Mouse (Mus musculus) CH12.LX (cell line): ENCODE data around the gene Osbpl3. TPM values are rescaled to one million over a fixed set of nuclear protein-coding genes. Genes with fewer than 3 reads are reported as not detected.

Experiments used
- DNase-seq: peaks from one replicate; pipeline ENCODE4 v3.0.0-alpha.2; 2013; ENCODE audit errors: extremely low read depth
- H3K27ac ChIP-seq: 2 replicates; pipeline ENCODE4 v1.5.1; 2012; ENCODE audit warnings: low read depth, mild to moderate bottlenecking, control low read depth, moderate library complexity; ENCODE audit not compliant: insufficient read depth
- H3K27me3 ChIP-seq: replicated peaks from 2 replicates; pipeline ENCODE3; 2012; ENCODE audit warnings: inconsistent platforms
- H3K36me3 ChIP-seq, 2 experiments: replicated peaks in 1 of 2; 2 replicates each; pipeline versions ENCODE3 to v1.6.1; 2012; ENCODE audit warnings: inconsistent platforms in 1 of 2, low read length in 1 of 2, mild to moderate bottlenecking in 1 of 2, mixed read lengths in 1 of 2, moderate library complexity in 1 of 2; ENCODE audit not compliant: control insufficient read depth in 1 of 2, insufficient read depth in 1 of 2
- H3K4me1 ChIP-seq, 2 experiments: 2 replicates each; pipeline ENCODE4 v1.6.1; 2012; ENCODE audit warnings: inconsistent platforms in 1 of 2, moderate library complexity in 1 of 2; ENCODE audit not compliant: insufficient read depth in 2 of 2, control insufficient read depth in 1 of 2
- H3K4me2 ChIP-seq: 2 replicates; pipeline ENCODE4 v1.6.1; 2012; ENCODE audit warnings: low read depth, mild to moderate bottlenecking, control low read depth; ENCODE audit not compliant: poor library complexity, insufficient read depth, severe bottlenecking
- H3K4me3 ChIP-seq, 3 experiments: fragments of 150-350 bp in 1 of 3; sonication (generic) in 1 of 3; replicated peaks in 1 of 3; 2 replicates each; pipeline versions ENCODE3 to v1.5.1; 2011 to 2012; ENCODE audit warnings: low read depth in 2 of 3, low read length in 2 of 3, mild to moderate bottlenecking in 2 of 3, moderate library complexity in 2 of 3, control low read depth in 1 of 3, improper control_type of control experiment in 1 of 3, inconsistent platforms in 1 of 3, mixed read lengths in 1 of 3; ENCODE audit not compliant: poor library complexity in 1 of 3
- H3K79me2 ChIP-seq: replicated peaks from 2 replicates; pipeline ENCODE4 v1.6.1; 2012; ENCODE audit warnings: mild to moderate bottlenecking, moderate library complexity; ENCODE audit not compliant: control insufficient read depth, poor library complexity, insufficient read depth, severe bottlenecking; ENCODE audit errors: extremely low read depth
- H3K9ac ChIP-seq: 2 replicates; pipeline ENCODE4 v1.6.1; 2012; ENCODE audit warnings: low read depth, mild to moderate bottlenecking, control low read depth, moderate library complexity; ENCODE audit not compliant: insufficient read depth
- H3K9me3 ChIP-seq: replicated peaks from 2 replicates; pipeline ENCODE3; 2012; ENCODE audit warnings: low read length, inconsistent platforms, mixed read lengths
- BHLHE40 ChIP-seq: IDR thresholded peaks from 2 replicates; pipeline ENCODE4 v1.6.1; 2011; ENCODE audit warnings: mild to moderate bottlenecking, low read depth, low read length, improper control_type of control experiment
- CHD2 ChIP-seq: IDR thresholded peaks from 2 replicates; pipeline ENCODE4 v1.6.1; 2011; ENCODE audit warnings: low read length, improper control_type of control experiment
- CTCF ChIP-seq, 2 experiments: IDR thresholded peaks in 1 of 2; conservative IDR thresholded peaks in 1 of 2; 2 replicates each; pipeline ENCODE4 v1.5.1; 2011 to 2012; ENCODE audit warnings: low read depth in 2 of 2, low read length in 2 of 2, improper control_type of control experiment in 1 of 2, inconsistent platforms in 1 of 2, mild to moderate bottlenecking in 1 of 2, moderate library complexity in 1 of 2
- EP300 ChIP-seq: IDR thresholded peaks from 2 replicates; pipeline ENCODE4 v1.6.1; 2011; ENCODE audit warnings: low read length, improper control_type of control experiment
- GABPA ChIP-seq: IDR thresholded peaks from 2 replicates; pipeline ENCODE4 v1.6.1; 2012; ENCODE audit warnings: low read depth, low read length, improper control_type of control experiment, inconsistent platforms; ENCODE audit not compliant: insufficient replicate concordance
- MAZ ChIP-seq: IDR thresholded peaks from 2 replicates; pipeline ENCODE4 v1.6.1; 2012; ENCODE audit warnings: low read depth, mild to moderate bottlenecking, inconsistent platforms, low read length, improper control_type of control experiment, moderate library complexity
- NELFE ChIP-seq: IDR thresholded peaks from 2 replicates; pipeline ENCODE4 v1.6.1; 2011; ENCODE audit warnings: low read depth, low read length, improper control_type of control experiment
- NRF1 ChIP-seq: IDR thresholded peaks from 2 replicates; pipeline ENCODE4 v1.6.1; 2014; ENCODE audit warnings: low read depth, mild to moderate bottlenecking, inconsistent platforms, low read length, improper control_type of control experiment, moderate library complexity
- PAX5 ChIP-seq: IDR thresholded peaks from 2 replicates; pipeline ENCODE4 v1.6.1; 2012; ENCODE audit warnings: low read length, inconsistent platforms, mixed read lengths
- POLR2AphosphoS2 ChIP-seq: IDR thresholded peaks from 2 replicates; pipeline ENCODE4 v1.6.1; 2011; ENCODE audit warnings: low read depth, low read length, improper control_type of control experiment
- RAD21 ChIP-seq: IDR thresholded peaks from 2 replicates; pipeline ENCODE4 v1.6.1; 2011; ENCODE audit warnings: low read depth, mild to moderate bottlenecking, low read length, improper control_type of control experiment, moderate library complexity
- TCF12 ChIP-seq: IDR thresholded peaks from 2 replicates; pipeline ENCODE4 v1.6.1; 2014; ENCODE audit warnings: low read depth, mild to moderate bottlenecking, inconsistent platforms, low read length, improper control_type of control experiment
- USF2 ChIP-seq: conservative IDR thresholded peaks from 2 replicates; pipeline ENCODE4 v1.6.1; 2011; ENCODE audit warnings: low read depth, low read length, improper control_type of control experiment
- ZC3H11A ChIP-seq: IDR thresholded peaks from 2 replicates; pipeline ENCODE4 v1.6.1; 2012; ENCODE audit warnings: low read depth, mild to moderate bottlenecking, inconsistent platforms, low read length, improper control_type of control experiment
- ZKSCAN1 ChIP-seq: IDR thresholded peaks from 2 replicates; pipeline ENCODE4 v1.6.1; 2012; ENCODE audit warnings: low read depth, inconsistent platforms, low read length, improper control_type of control experiment, borderline replicate concordance
- dilution Hi-C: fragments of 300-500 bp; cut with MboI; formaldehyde crosslinking; loops from 2 replicates; pipeline ENCODE4 v1.14.3; 2020; ENCODE audit warnings: low sequenced_read_pairs; ENCODE audit not compliant: extremely low pct_unique_long_range_greater_than_20kb, extremely low pct_ligation_motif_present
- in situ Hi-C: fragments of 300-500 bp; cut with MboI; formaldehyde crosslinking; loops from 3 replicates; pipeline ENCODE4 v1.14.3; 2019; ENCODE audit warnings: low sequenced_read_pairs, low pct_ligation_motif_present, low pct_unique_long_range_greater_than_20kb, mixed read lengths
- polyA plus RNA-seq: library from polyadenylated mRNA; unstranded; fragments of >175 nt; gene quantifications from 2 replicates; pipeline ENCODE4 v1.2.1, GENCODE M21; 2012; ENCODE audit warnings: low read depth; ENCODE audit not compliant: insufficient read length
- total RNA-seq, 2 experiments: library from RNA; depleted of rRNA; stranded (reverse); fragments of 300-350 nt in 1 of 2; fragments of >200 nt in 1 of 2; gene quantifications; 2 replicates each; pipeline ENCODE4 v1.2.3; 2012 to 2014

Gene Osbpl3
- total and polyA plus RNA-seq, 3 experiments = 2.2 to 8.1 (median 3.5) TPM

GRCm38 (mm10) chr6:50490519-50490918 lies 34.5 kb upstream of the Osbpl3 start:
- no peak for DNase-seq
- no peak overlapping the region for H3K4me2 ChIP-seq
- no peak for TF ChIP-seq USF2
- TF ChIP-seq ZKSCAN1 = no peak
- no peak for TF ChIP-seq TCF12
- TF ChIP-seq MAZ = no peak
- no peak for TF ChIP-seq CHD2
- no peak for TF ChIP-seq GABPA
- no peak for TF ChIP-seq NELFE
- TF ChIP-seq NRF1 = no peak
- TF ChIP-seq ZC3H11A = no peak
- TF ChIP-seq POLR2AphosphoS2 = no peak
- TF ChIP-seq RAD21 = no peak
- H3K27ac ChIP-seq = no peak overlapping the region
- H3K36me3 ChIP-seq = no peaks in the 10 kb centered on the region
- in situ Hi-C loops = no loop called here
- no peaks in the 10 kb centered on the region for H3K9me3 ChIP-seq
- no peaks in the 10 kb centered on the region for H3K79me2 ChIP-seq
- H3K9ac ChIP-seq = no peak overlapping the region
- no peaks in the 10 kb centered on the region for H3K4me1 ChIP-seq
- dilution Hi-C loops = no loop called here
- no peak overlapping the region for H3K4me3 ChIP-seq
- peaks cover 51% of the 10 kb centered on the region for H3K27me3 ChIP-seq

- DNase-seq = no peak
- TF ChIP-seq CHD2 (no peak), POLR2AphosphoS2 (no peak), EP300 (no peak), PAX5 (no peak), CTCF (conservative IDR thresholded peaks at IDR 0.05 in 1 of 2, IDR thresholded peaks at IDR 0.05 in 1 of 2; ENCODE audit: low read depth in 2 of 2, low read length in 2 of 2) (no peak), BHLHE40 (no peak), NRF1 (no peak)
- H3K27ac ChIP-seq = no peak overlapping the region
- no peak overlapping the region for H3K9ac ChIP-seq
- no peaks in the 10 kb centered on the region for H3K79me2 ChIP-seq
- H3K4me1 ChIP-seq = no peaks in the 10 kb centered on the region
- H3K9me3 ChIP-seq = no peaks in the 10 kb centered on the region
- H3K36me3 ChIP-seq = no peaks in the 10 kb centered on the region
- dilution Hi-C loops (no loop called here), in situ Hi-C loops (no loop called here)
- H3K4me2 ChIP-seq = no peak overlapping the region
- peaks cover 57% of the 10 kb centered on the region for H3K27me3 ChIP-seq
- H3K4me3 ChIP-seq = no peak overlapping the region
Observed at GRCm38 (mm10) chr6:50489380-50489779, 33.4 kb upstream of the Osbpl3 start.
